Mouse (Mus musculus) heart, postnatal 0 days (tissue): ENCODE measurements around the gene Mta3. TPM values are rescaled to one million over a fixed set of nuclear protein-coding genes. Genes with fewer than 3 reads are reported as not detected.
A peak's percentile ranks its signal among the peaks of the same experiment; 100 is the strongest.

ENCODE experiments used
- ATAC-seq: fragments of 200-750 bp; cut with Nextera tagmentation; 2 replicates; pipeline ENCODE4 v1.8.0; 2017; ENCODE audit warnings: low read depth, moderate number of reproducible peaks, moderate library complexity; ENCODE audit not compliant: insufficient read depth
- DNase-seq: peaks from one replicate; pipeline ENCODE4 v3.0.0-alpha.2; 2016; ENCODE audit warnings: low spot score
- H3K27ac ChIP-seq: fragments of 300-500 bp; sonication (generic); 2 replicates; pipeline ENCODE4 v1.5.1; 2014; ENCODE audit warnings: low read depth, mild to moderate bottlenecking
- H3K27me3 ChIP-seq: fragments of 300-500 bp; sonication (generic); 2 replicates; pipeline ENCODE4 v1.6.1; 2014; ENCODE audit warnings: low read length, mixed read lengths; ENCODE audit not compliant: control insufficient read depth, insufficient read depth
- H3K36me3 ChIP-seq: fragments of 300-500 bp; sonication (generic); replicated peaks from 2 replicates; pipeline ENCODE4 v1.6.1; 2014; ENCODE audit warnings: low read length, mixed read lengths; ENCODE audit not compliant: control insufficient read depth, insufficient read depth
- H3K4me1 ChIP-seq: fragments of 300-500 bp; sonication (generic); 2 replicates; pipeline ENCODE4 v1.6.1; 2014; ENCODE audit warnings: antibody characterized with exemption; ENCODE audit not compliant: control insufficient read depth, insufficient read depth
- H3K4me2 ChIP-seq: fragments of 300-500 bp; sonication (generic); 2 replicates; pipeline ENCODE4 v1.6.1; 2014; ENCODE audit warnings: low read depth, mild to moderate bottlenecking, low read length, moderate library complexity
- H3K4me3 ChIP-seq: fragments of 300-500 bp; sonication (generic); 2 replicates; pipeline ENCODE4 v1.5.1; 2014; ENCODE audit warnings: low read depth, low read length
- H3K9ac ChIP-seq: fragments of 300-500 bp; sonication (generic); replicated peaks from 2 replicates; pipeline ENCODE4 v1.6.1; 2014; ENCODE audit warnings: low read depth, low read length, mixed read lengths
- H3K9me3 ChIP-seq: fragments of 300-500 bp; sonication (generic); replicated peaks from 2 replicates; pipeline ENCODE4 v1.6.1; 2016; ENCODE audit warnings: low read length; ENCODE audit not compliant: control insufficient read depth
- CTCF ChIP-seq: IDR thresholded peaks from 2 replicates; pipeline ENCODE4 v1.5.1; 2016; ENCODE audit warnings: antibody characterized with exemption, control low read depth, low read depth
- EP300 ChIP-seq: IDR thresholded peaks from 2 replicates; pipeline ENCODE4 v1.6.1; 2016; ENCODE audit warnings: antibody characterized with exemption, low read depth
- WGBS: fragments of 180-500 bp; shearing (Covaris S2); extraction: QIAGEN DNeasy Blood & Tissue Kit; methylation state at CpG from one replicate; pipeline ENCODE4 v1.1.7; 2014; 5-methylcytosine and 5-hydroxymethylcytosine counted together
- polyA plus RNA-seq: library from polyadenylated mRNA; unstranded; fragments of >200 nt; fragmentation: Nextera tagmentation; extraction: Ambion mirVana; gene quantifications from 2 replicates; pipeline ENCODE4 v1.2.1, GENCODE M21; 2015
- total RNA-seq: library from RNA; depleted of rRNA; stranded (reverse); fragments of >200 nt; gene quantifications from 2 replicates; pipeline ENCODE4 v1.2.3, GENCODE M21; 2014; ENCODE audit warnings: low replicate concordance

Mta3 gene
- total and polyA plus RNA-seq, 2 experiments from 2014 or later = 28.3 to 34.3 TPM

GRCm38 (mm10) chr17:83812200-83812944, 106.4 kb downstream of the Mta3 start:
- Histone ChIP-seq H3K4me3 (no peak overlapping the region), H3K27me3 (no peaks in the 10 kb centered on the region), H3K9ac (no peak overlapping the region), H3K27ac (no peak overlapping the region), H3K4me2 (no peak overlapping the region), H3K4me1 (no peaks in the 10 kb centered on the region), H3K9me3 (no peaks in the 10 kb centered on the region), H3K36me3 (peaks cover 19% of the 10 kb centered on the region)
- WGBS = 92% methylated on average over 17 of the region's 17 CpGs
- no peak for ATAC-seq
- no peak for DNase-seq
- TF ChIP-seq EP300 (no peak), CTCF (no peak)

GRCm38 (mm10) chr17:83813050-83813449, 107.1 kb downstream of the Mta3 start:
- Histone ChIP-seq H3K4me2 (no peak overlapping the region), H3K36me3 (peaks cover 19% of the 10 kb centered on the region), H3K4me1 (no peaks in the 10 kb centered on the region), H3K4me3 (no peak overlapping the region), H3K27me3 (no peaks in the 10 kb centered on the region), H3K9ac (no peak overlapping the region), H3K27ac (no peak overlapping the region), H3K9me3 (no peaks in the 10 kb centered on the region)
- no peak for ATAC-seq
- TF ChIP-seq EP300 = no peak
- TF ChIP-seq CTCF = no peak
- WGBS = 93% methylated on average over 4 of the region's 4 CpGs
- no peak for DNase-seq

- Histone ChIP-seq H3K4me3 (no peak overlapping the region), H3K36me3 (peaks cover 7% of the 10 kb centered on the region; the same call in 1 of the 2 replicates), H3K27me3 (no peaks in the 10 kb centered on the region), H3K4me2 (no peak overlapping the region), H3K27ac (no peak overlapping the region), H3K9ac (no peak overlapping the region), H3K4me1 (peaks cover 6% of the 10 kb centered on the region; the same call in 1 of the 2 replicates), H3K9me3 (no peaks in the 10 kb centered on the region)
- DNase-seq = no peak
- ATAC-seq = no peak
- WGBS = 77% methylated on average over 7 of the region's 7 CpGs
- TF ChIP-seq EP300 = no peak
- no peak for TF ChIP-seq CTCF
These were observed 111.0 kb downstream of the Mta3 start for GRCm38 (mm10) chr17:83816996-83817395.

GRCm38 (mm10) chr17:83819503-83819902, 113.5 kb downstream of the Mta3 start:
- DNase-seq (peak; percentile 26), ATAC-seq (peak; percentile 42)
- no peak overlapping the region for H3K4me2 ChIP-seq
- no peak overlapping the region for H3K4me3 ChIP-seq
- H3K27ac ChIP-seq = no peak overlapping the region
- no peaks in the 10 kb centered on the region; the same call in 1 of the 2 replicates for H3K36me3 ChIP-seq
- no peaks in the 10 kb centered on the region for H3K27me3 ChIP-seq
- peaks cover 6% of the 10 kb centered on the region; the same call in 1 of the 2 replicates for H3K4me1 ChIP-seq
- no peak overlapping the region for H3K9ac ChIP-seq
- no peak for TF ChIP-seq EP300
- no peak for TF ChIP-seq CTCF
- WGBS = 50% methylated on average over 8 of the region's 8 CpGs
- no peaks in the 10 kb centered on the region for H3K9me3 ChIP-seq

- H3K27ac ChIP-seq = no peak overlapping the region
- peaks cover 6% of the 10 kb centered on the region; the same call in 1 of the 2 replicates for H3K4me1 ChIP-seq
- H3K4me3 ChIP-seq = no peak overlapping the region
- DNase-seq (no peak), ATAC-seq (no peak)
- no peaks in the 10 kb centered on the region for H3K36me3 ChIP-seq
- H3K9me3 ChIP-seq = no peaks in the 10 kb centered on the region
- no peaks in the 10 kb centered on the region for H3K27me3 ChIP-seq
- no peak overlapping the region for H3K9ac ChIP-seq
- TF ChIP-seq EP300 (no peak), CTCF (no peak)
- WGBS = 81% methylated on average over 5 of the region's 5 CpGs
- no peak overlapping the region for H3K4me2 ChIP-seq
These were observed 114.7 kb downstream of the Mta3 start for GRCm38 (mm10) chr17:83820701-83821100.

- no peaks in the 10 kb centered on the region for H3K9me3 ChIP-seq
- no peak overlapping the region for H3K9ac ChIP-seq
- H3K4me1 ChIP-seq = peaks cover 6% of the 10 kb centered on the region; the same call in 1 of the 2 replicates
- H3K4me3 ChIP-seq = no peak overlapping the region
- DNase-seq (no peak), ATAC-seq (no peak)
- 89% methylated on average over 3 of the region's 3 CpGs for WGBS
- H3K36me3 ChIP-seq = no peaks in the 10 kb centered on the region
- H3K27ac ChIP-seq = no peak overlapping the region
- TF ChIP-seq EP300 (no peak), CTCF (no peak)
- no peak overlapping the region for H3K4me2 ChIP-seq
- H3K27me3 ChIP-seq = no peaks in the 10 kb centered on the region
These were observed 115.9 kb downstream of the Mta3 start for GRCm38 (mm10) chr17:83821876-83822275.
